Mouse (Mus musculus): ENCODE measurements around the gene Fam189a2. TPM values are rescaled to one million over a fixed set of nuclear protein-coding genes. Genes with fewer than 3 reads are reported as not detected.

Fam189a2 gene
- polyA plus RNA-seq, 1 experiment: 20.8 TPM

DNA sequence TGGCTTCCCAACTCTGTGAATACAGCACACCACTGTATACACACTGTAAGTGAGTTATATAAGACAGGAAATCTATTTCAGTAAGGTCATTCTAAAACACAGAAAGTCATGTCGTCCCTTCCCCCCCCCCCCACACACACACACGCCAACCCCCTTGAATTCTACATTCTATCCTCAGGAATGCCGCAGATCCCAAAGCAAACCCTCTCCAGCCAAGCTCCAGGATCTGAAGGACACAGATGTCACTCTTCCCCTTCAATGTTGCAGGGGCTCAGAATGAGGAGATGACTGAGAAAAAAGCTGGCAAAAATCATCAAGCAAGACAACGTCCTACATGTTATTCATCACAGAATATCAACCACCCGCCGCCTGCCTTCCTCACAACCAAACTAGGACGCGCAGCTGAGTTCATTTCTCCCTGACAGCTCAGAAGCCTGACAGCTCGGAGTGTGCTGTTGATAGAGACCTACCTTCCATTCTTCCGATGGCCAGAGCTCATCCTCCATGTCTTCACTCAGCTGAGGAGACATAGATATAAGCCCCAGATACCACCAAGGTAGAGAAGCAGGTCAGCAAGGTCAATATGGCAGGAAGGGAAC is 15.7 kb upstream of the Fam189a2 start:
- no peaks in the 10 kb centered on the region for H3K36me3 ChIP-seq (ENCODE audit: control insufficient read depth, insufficient read depth, low read length)
- no peak overlapping the region for H3K27ac ChIP-seq (ENCODE audit: control insufficient read depth, insufficient read depth, low read depth, low read length)

DNA sequence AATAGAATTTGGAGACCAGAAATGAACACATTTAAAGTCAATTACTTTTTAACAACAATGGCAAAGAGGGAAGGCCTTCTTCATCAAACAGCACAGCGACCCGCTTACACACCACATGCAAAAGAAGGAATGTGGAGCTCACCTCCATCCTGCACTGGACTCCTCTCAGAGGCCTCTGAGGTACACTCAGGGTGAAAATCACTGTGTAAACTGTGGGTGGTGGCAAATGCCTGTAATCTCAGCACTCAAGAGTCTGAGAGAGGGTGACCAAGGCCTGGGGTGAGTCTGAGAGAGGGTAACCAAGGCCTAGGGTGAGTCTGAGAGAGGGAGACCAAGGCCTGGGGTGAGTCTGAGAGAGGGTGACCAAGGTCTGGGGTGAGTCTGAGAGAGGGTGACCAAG is 11.6 kb upstream of the Fam189a2 start:
- H3K4me1 ChIP-seq (ENCODE audit: control insufficient read depth, insufficient read depth, low read length): peaks cover 2% of the 10 kb centered on the region; the same call in 1 of the 2 replicates
- TF ChIP-seq CTCF (IDR thresholded peaks at IDR 0.05; ENCODE audit: control insufficient read depth, insufficient read depth, insufficient replicate concordance, low read depth, low read length) (no peak), POLR2A (IDR thresholded peaks at IDR 0.05; ENCODE audit: control insufficient read depth, low read depth, low read length) (no peak)
- H3K27me3 ChIP-seq (ENCODE audit: control insufficient read depth, insufficient read depth, low read length): no peaks in the 10 kb centered on the region
- no peak overlapping the region for H3K4me3 ChIP-seq (ENCODE audit: control insufficient read depth, low read depth, low read length)
- H3K27ac ChIP-seq (ENCODE audit: control insufficient read depth, insufficient read depth, low read depth, low read length): no peak overlapping the region
- H3K36me3 ChIP-seq (ENCODE audit: control insufficient read depth, insufficient read depth, low read length): no peaks in the 10 kb centered on the region

More for the DNA sequence above, 15.7 kb upstream of the Fam189a2 start:
- no peaks in the 10 kb centered on the region for H3K27me3 ChIP-seq (ENCODE audit: control insufficient read depth, insufficient read depth, low read length)
- TF ChIP-seq POLR2A (IDR thresholded peaks at IDR 0.05; ENCODE audit: control insufficient read depth, low read depth, low read length) (no peak), CTCF (IDR thresholded peaks at IDR 0.05; ENCODE audit: control insufficient read depth, insufficient read depth, insufficient replicate concordance, low read depth, low read length) (no peak)
- H3K4me3 ChIP-seq (ENCODE audit: control insufficient read depth, low read depth, low read length): no peak overlapping the region
- peaks cover 2% of the 10 kb centered on the region; the same call in 1 of the 2 replicates for H3K4me1 ChIP-seq (ENCODE audit: control insufficient read depth, insufficient read depth, low read length)

DNA sequence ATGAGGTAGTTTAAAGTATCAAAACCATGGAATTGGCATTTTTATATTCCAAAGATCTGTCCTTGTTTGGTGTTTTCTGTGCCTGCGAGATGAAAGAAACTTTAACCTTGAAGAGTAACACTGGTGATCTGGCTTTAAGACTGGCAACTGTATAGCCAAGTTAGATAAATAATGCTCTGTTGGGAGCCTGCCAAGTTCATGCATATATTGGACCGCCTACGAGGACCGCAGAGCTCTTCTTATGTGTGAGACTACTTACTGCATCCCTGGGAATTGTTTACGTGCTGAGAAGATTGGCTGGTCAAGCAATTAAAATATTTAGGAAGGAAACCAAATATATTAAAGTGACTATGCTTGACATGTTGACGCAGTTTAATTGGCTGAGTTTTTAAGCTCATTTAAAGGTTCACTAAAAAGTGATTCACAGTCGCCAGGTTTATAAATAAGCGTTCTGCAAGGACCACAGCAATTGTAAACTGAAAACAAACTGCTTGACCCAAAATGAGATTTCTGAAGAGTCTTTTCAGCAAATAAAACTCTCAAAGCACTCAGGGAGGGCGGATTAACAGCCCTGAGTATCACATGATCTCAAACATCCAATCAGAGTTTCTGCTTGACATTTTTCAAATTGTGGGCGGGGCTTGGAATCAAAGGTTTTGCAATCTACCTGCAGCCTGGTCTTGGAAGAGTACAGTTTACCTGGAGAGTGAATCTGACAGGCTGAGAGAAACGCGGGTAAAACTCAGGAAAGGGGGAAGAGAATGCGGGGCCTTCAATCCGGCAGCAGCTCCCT is 8.4 kb upstream of the Fam189a2 start:
- Histone ChIP-seq H3K27ac (ENCODE audit: control insufficient read depth, insufficient read depth, low read depth, low read length) (no peak overlapping the region), H3K27me3 (ENCODE audit: control insufficient read depth, insufficient read depth, low read length) (no peaks in the 10 kb centered on the region), H3K36me3 (ENCODE audit: control insufficient read depth, insufficient read depth, low read length) (no peaks in the 10 kb centered on the region), H3K4me3 (ENCODE audit: control insufficient read depth, low read depth, low read length) (no peak overlapping the region), H3K4me1 (ENCODE audit: control insufficient read depth, insufficient read depth, low read length) (peaks cover 2% of the 10 kb centered on the region; the same call in 1 of the 2 replicates)
- TF ChIP-seq CTCF (IDR thresholded peaks at IDR 0.05; ENCODE audit: control insufficient read depth, insufficient read depth, insufficient replicate concordance, low read depth, low read length) (no peak), POLR2A (IDR thresholded peaks at IDR 0.05; ENCODE audit: control insufficient read depth, low read depth, low read length) (no peak)

DNA sequence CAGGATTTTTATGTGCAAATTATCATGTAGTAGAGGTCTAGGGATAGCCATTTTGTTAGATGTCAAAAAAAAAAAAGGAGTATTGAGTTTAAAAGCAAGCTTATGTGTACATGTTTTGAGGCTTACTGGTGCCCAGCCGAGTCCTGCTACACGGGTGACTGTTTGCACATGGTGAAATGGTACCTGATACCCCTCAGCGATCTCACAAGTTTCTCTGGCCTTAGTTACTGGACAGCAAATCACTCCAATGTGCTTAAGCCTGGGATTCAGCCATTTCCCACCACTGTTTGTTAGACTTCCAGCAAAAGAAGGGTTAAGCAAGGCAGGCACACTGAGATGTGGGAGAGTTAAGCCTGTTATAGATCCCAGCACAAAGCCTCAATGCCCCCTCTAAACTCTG is 3.5 kb upstream of the Fam189a2 start:
- Histone ChIP-seq H3K4me1 (ENCODE audit: control insufficient read depth, insufficient read depth, low read length) (peaks cover 10% of the 10 kb centered on the region), H3K27me3 (ENCODE audit: control insufficient read depth, insufficient read depth, low read length) (peaks cover 10% of the 10 kb centered on the region), H3K4me3 (ENCODE audit: control insufficient read depth, low read depth, low read length) (no peak overlapping the region), H3K27ac (ENCODE audit: control insufficient read depth, insufficient read depth, low read depth, low read length) (no peak overlapping the region), H3K36me3 (ENCODE audit: control insufficient read depth, insufficient read depth, low read length) (no peaks in the 10 kb centered on the region)
- no peak for TF ChIP-seq CTCF (IDR thresholded peaks at IDR 0.05; ENCODE audit: control insufficient read depth, insufficient read depth, insufficient replicate concordance, low read depth, low read length)
- no peak for TF ChIP-seq POLR2A (IDR thresholded peaks at IDR 0.05; ENCODE audit: control insufficient read depth, low read depth, low read length)

DNA sequence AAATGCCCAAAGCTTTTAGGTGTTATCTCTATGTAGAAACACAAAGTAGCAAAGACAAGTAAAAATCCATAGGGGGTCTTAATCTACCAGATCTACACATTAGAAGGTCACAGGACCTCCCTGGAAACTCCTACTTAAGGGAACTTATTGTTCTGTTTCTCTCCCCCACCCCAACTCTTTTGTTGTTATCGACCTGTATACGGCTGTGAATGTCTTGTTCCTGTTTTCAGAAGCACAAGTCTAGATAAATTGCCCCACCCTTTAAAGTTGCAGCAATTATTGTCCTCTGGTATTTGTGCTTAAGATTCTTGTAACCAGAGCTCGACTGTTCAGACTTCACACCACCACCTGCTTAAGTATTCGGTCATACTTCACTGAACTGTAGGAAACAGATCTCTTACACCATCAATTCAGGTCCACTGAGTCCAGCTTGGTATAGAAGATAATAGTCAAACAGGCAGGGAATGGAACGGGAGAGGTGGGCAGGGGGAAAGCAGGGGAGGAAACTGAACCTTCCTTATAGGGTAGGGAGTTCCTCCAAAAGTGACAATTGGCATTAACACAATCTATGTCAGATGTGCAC is 1.9 kb upstream of the Fam189a2 start:
- H3K4me1 ChIP-seq (ENCODE audit: control insufficient read depth, insufficient read depth, low read length): peaks cover 10% of the 10 kb centered on the region

DNA sequence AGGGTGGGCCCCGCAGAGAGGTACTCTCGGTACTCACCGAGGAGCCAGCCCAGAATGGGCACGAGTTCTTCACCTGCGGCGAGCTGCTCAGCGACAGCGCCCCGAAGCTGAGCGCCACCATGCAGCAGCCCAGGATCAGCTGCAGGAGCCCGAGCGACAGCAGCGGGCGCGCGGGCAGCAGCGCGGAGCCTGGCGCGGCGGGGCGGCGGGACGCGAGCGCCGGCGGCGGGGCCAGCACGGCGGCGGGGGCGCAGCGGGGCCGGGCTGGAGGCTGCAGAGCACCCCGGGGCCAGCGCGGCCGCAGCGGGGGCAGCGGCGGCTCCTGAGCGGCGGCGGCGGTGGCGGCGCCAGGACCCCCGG is 328 bp downstream of the Fam189a2 start:
- Histone ChIP-seq H3K27me3 (ENCODE audit: control insufficient read depth, insufficient read depth, low read length) (peaks cover 10% of the 10 kb centered on the region), H3K4me1 (ENCODE audit: control insufficient read depth, insufficient read depth, low read length) (peaks cover 8% of the 10 kb centered on the region), H3K4me3 (ENCODE audit: control insufficient read depth, low read depth, low read length) (peak overlapping the region; percentile 78), H3K27ac (ENCODE audit: control insufficient read depth, insufficient read depth, low read depth, low read length) (no peak overlapping the region), H3K36me3 (ENCODE audit: control insufficient read depth, insufficient read depth, low read length) (no peaks in the 10 kb centered on the region)
- TF ChIP-seq POLR2A (IDR thresholded peaks at IDR 0.05; ENCODE audit: control insufficient read depth, low read depth, low read length) (no peak), CTCF (IDR thresholded peaks at IDR 0.05; ENCODE audit: control insufficient read depth, insufficient read depth, insufficient replicate concordance, low read depth, low read length) (no peak)

More for the DNA sequence above, 1.9 kb upstream of the Fam189a2 start:
- TF ChIP-seq POLR2A (IDR thresholded peaks at IDR 0.05; ENCODE audit: control insufficient read depth, low read depth, low read length): no peak
- TF ChIP-seq CTCF (IDR thresholded peaks at IDR 0.05; ENCODE audit: control insufficient read depth, insufficient read depth, insufficient replicate concordance, low read depth, low read length): no peak
- H3K27ac ChIP-seq (ENCODE audit: control insufficient read depth, insufficient read depth, low read depth, low read length): no peak overlapping the region
- peaks cover 10% of the 10 kb centered on the region for H3K27me3 ChIP-seq (ENCODE audit: control insufficient read depth, insufficient read depth, low read length)
- H3K4me3 ChIP-seq (ENCODE audit: control insufficient read depth, low read depth, low read length): no peak overlapping the region
- H3K36me3 ChIP-seq (ENCODE audit: control insufficient read depth, insufficient read depth, low read length): no peaks in the 10 kb centered on the region
